Mouse (Mus musculus): Measurements from ENCODE around the gene Msto1. TPM values are rescaled to one million over a fixed set of nuclear protein-coding genes. Genes with fewer than 3 reads are reported as not detected.
A peak's percentile ranks its signal among the peaks of the same experiment; 100 is the strongest.

Gene Msto1
- polyA plus RNA-seq, 1 experiment: 17.9 TPM

GRCm38 (mm10) chr3:88923989-88924591 is 10.3 kb upstream of the Msto1 start:
- DNase-seq (ENCODE audit: low read depth in 1 of 2, low spot score in 2 of 2): no peak
- WGBS: 75% methylated on average over 8 of the region's 8 CpGs
- Histone ChIP-seq H3K27ac (ENCODE audit: insufficient read depth, low read length) (no peak overlapping the region), H3K27me3 (ENCODE audit: control insufficient read depth, insufficient read depth, low read length) (no peaks in the 10 kb centered on the region), H3K4me1 (ENCODE audit: control insufficient read depth, insufficient read depth, insufficient read length) (no peaks in the 10 kb centered on the region), H3K36me3 (ENCODE audit: control insufficient read depth, insufficient read depth, low read length) (peaks cover 31% of the 10 kb centered on the region), H3K4me3 (ENCODE audit: extremely low read depth, insufficient read depth, insufficient read length) (no peak overlapping the region)
- TF ChIP-seq POLR2A (IDR thresholded peaks at IDR 0.05; ENCODE audit: low read depth, low read length) (no peak), CTCF (IDR thresholded peaks at IDR 0.05; ENCODE audit: extremely low read depth, insufficient read depth, insufficient read length, insufficient replicate concordance) (no peak)

- TF ChIP-seq POLR2A (IDR thresholded peaks at IDR 0.05; ENCODE audit: low read depth, low read length): no peak
- no peak for TF ChIP-seq CTCF (IDR thresholded peaks at IDR 0.05; ENCODE audit: extremely low read depth, insufficient read depth, insufficient read length, insufficient replicate concordance)
- DNase-seq (ENCODE audit: low read depth in 1 of 2, low spot score in 2 of 2): no peak
- peaks cover 15% of the 10 kb centered on the region for H3K36me3 ChIP-seq (ENCODE audit: control insufficient read depth, insufficient read depth, low read length)
- no peaks in the 10 kb centered on the region for H3K27me3 ChIP-seq (ENCODE audit: control insufficient read depth, insufficient read depth, low read length)
- no peak overlapping the region for H3K27ac ChIP-seq (ENCODE audit: insufficient read depth, low read length)
- H3K4me3 ChIP-seq (ENCODE audit: extremely low read depth, insufficient read depth, insufficient read length): no peak overlapping the region
- 96% methylated on average over 9 of the region's 9 CpGs for WGBS
- H3K4me1 ChIP-seq (ENCODE audit: control insufficient read depth, insufficient read depth, insufficient read length): no peaks in the 10 kb centered on the region
Measured at GRCm38 (mm10) chr3:88921411-88921810, 7.6 kb upstream of the Msto1 start.

- WGBS: 86% methylated on average over 13 of the region's 13 CpGs
- TF ChIP-seq CTCF (IDR thresholded peaks at IDR 0.05; ENCODE audit: extremely low read depth, insufficient read depth, insufficient read length, insufficient replicate concordance) (no peak), POLR2A (IDR thresholded peaks at IDR 0.05; ENCODE audit: low read depth, low read length) (no peak)
- DNase-seq (ENCODE audit: low read depth in 1 of 2, low spot score in 2 of 2): no peak
- no peaks in the 10 kb centered on the region for H3K27me3 ChIP-seq (ENCODE audit: control insufficient read depth, insufficient read depth, low read length)
- H3K36me3 ChIP-seq (ENCODE audit: control insufficient read depth, insufficient read depth, low read length): peaks cover 6% of the 10 kb centered on the region
- H3K4me1 ChIP-seq (ENCODE audit: control insufficient read depth, insufficient read depth, insufficient read length): no peaks in the 10 kb centered on the region; the same call in 1 of the 2 replicates
- no peak overlapping the region for H3K4me3 ChIP-seq (ENCODE audit: extremely low read depth, insufficient read depth, insufficient read length)
- H3K27ac ChIP-seq (ENCODE audit: insufficient read depth, low read length): no peak overlapping the region
Measured at GRCm38 (mm10) chr3:88918981-88919380, 5.2 kb upstream of the Msto1 start.

GRCm38 (mm10) chr3:88914384-88914810 is 598 bp upstream of the Msto1 start:
- DNase-seq (ENCODE audit: low read depth in 1 of 2, low spot score in 2 of 2): no peak
- Histone ChIP-seq H3K27ac (ENCODE audit: insufficient read depth, low read length) (peak overlapping the region; percentile 86; the same call in 1 of the 2 replicates), H3K27me3 (ENCODE audit: control insufficient read depth, insufficient read depth, low read length) (no peaks in the 10 kb centered on the region), H3K4me3 (ENCODE audit: extremely low read depth, insufficient read depth, insufficient read length) (peak overlapping the region; percentile 70), H3K36me3 (ENCODE audit: control insufficient read depth, insufficient read depth, low read length) (peaks cover 17% of the 10 kb centered on the region), H3K4me1 (ENCODE audit: control insufficient read depth, insufficient read depth, insufficient read length) (no peaks in the 10 kb centered on the region; the same call in 1 of the 2 replicates)
- 29% methylated on average over 8 of the region's 8 CpGs for WGBS
- TF ChIP-seq CTCF (IDR thresholded peaks at IDR 0.05; ENCODE audit: extremely low read depth, insufficient read depth, insufficient read length, insufficient replicate concordance) (no peak), POLR2A (IDR thresholded peaks at IDR 0.05; ENCODE audit: low read depth, low read length) (no peak)

GRCm38 (mm10) chr3:88912585-88912984 is 1.2 kb downstream of the Msto1 start:
- Histone ChIP-seq H3K36me3 (ENCODE audit: control insufficient read depth, insufficient read depth, low read length) (peaks cover 32% of the 10 kb centered on the region), H3K4me1 (ENCODE audit: control insufficient read depth, insufficient read depth, insufficient read length) (no peaks in the 10 kb centered on the region; the same call in 1 of the 2 replicates), H3K27ac (ENCODE audit: insufficient read depth, low read length) (no peak overlapping the region), H3K4me3 (ENCODE audit: extremely low read depth, insufficient read depth, insufficient read length) (no peak overlapping the region), H3K27me3 (ENCODE audit: control insufficient read depth, insufficient read depth, low read length) (no peaks in the 10 kb centered on the region)
- TF ChIP-seq CTCF (IDR thresholded peaks at IDR 0.05; ENCODE audit: extremely low read depth, insufficient read depth, insufficient read length, insufficient replicate concordance) (no peak), POLR2A (IDR thresholded peaks at IDR 0.05; ENCODE audit: low read depth, low read length) (no peak)
- WGBS: 93% methylated on average over 7 of the region's 7 CpGs
- DNase-seq (ENCODE audit: low read depth in 1 of 2, low spot score in 2 of 2): no peak

- no peak for DNase-seq (ENCODE audit: low read depth in 1 of 2, low spot score in 2 of 2)
- H3K36me3 ChIP-seq (ENCODE audit: control insufficient read depth, insufficient read depth, low read length): peaks cover 57% of the 10 kb centered on the region
- no peaks in the 10 kb centered on the region for H3K27me3 ChIP-seq (ENCODE audit: control insufficient read depth, insufficient read depth, low read length)
- no peak overlapping the region for H3K27ac ChIP-seq (ENCODE audit: insufficient read depth, low read length)
- no peak overlapping the region for H3K4me3 ChIP-seq (ENCODE audit: extremely low read depth, insufficient read depth, insufficient read length)
- no peak for TF ChIP-seq CTCF (IDR thresholded peaks at IDR 0.05; ENCODE audit: extremely low read depth, insufficient read depth, insufficient read length, insufficient replicate concordance)
- no peak for TF ChIP-seq POLR2A (IDR thresholded peaks at IDR 0.05; ENCODE audit: low read depth, low read length)
- 90% methylated on average over 6 of the region's 6 CpGs for WGBS
- H3K4me1 ChIP-seq (ENCODE audit: control insufficient read depth, insufficient read depth, insufficient read length): no peaks in the 10 kb centered on the region
Measured at GRCm38 (mm10) chr3:88906393-88907159, 7.2 kb downstream of the Msto1 start.

GRCm38 (mm10) chr3:88905741-88906140 is 8.1 kb downstream of the Msto1 start:
- H3K4me1 ChIP-seq (ENCODE audit: control insufficient read depth, insufficient read depth, insufficient read length): no peaks in the 10 kb centered on the region
- no peak for TF ChIP-seq CTCF (IDR thresholded peaks at IDR 0.05; ENCODE audit: extremely low read depth, insufficient read depth, insufficient read length, insufficient replicate concordance)
- no peak for TF ChIP-seq POLR2A (IDR thresholded peaks at IDR 0.05; ENCODE audit: low read depth, low read length)
- DNase-seq (ENCODE audit: low read depth in 1 of 2, low spot score in 2 of 2): no peak
- no peak overlapping the region for H3K4me3 ChIP-seq (ENCODE audit: extremely low read depth, insufficient read depth, insufficient read length)
- H3K36me3 ChIP-seq (ENCODE audit: control insufficient read depth, insufficient read depth, low read length): peaks cover 54% of the 10 kb centered on the region
- WGBS: 93% methylated on average over 2 of the region's 2 CpGs
- H3K27me3 ChIP-seq (ENCODE audit: control insufficient read depth, insufficient read depth, low read length): no peaks in the 10 kb centered on the region
- no peak overlapping the region for H3K27ac ChIP-seq (ENCODE audit: insufficient read depth, low read length)
